Mouse (Mus musculus): Measurements from ENCODE around the gene Rsph1.

DNA sequence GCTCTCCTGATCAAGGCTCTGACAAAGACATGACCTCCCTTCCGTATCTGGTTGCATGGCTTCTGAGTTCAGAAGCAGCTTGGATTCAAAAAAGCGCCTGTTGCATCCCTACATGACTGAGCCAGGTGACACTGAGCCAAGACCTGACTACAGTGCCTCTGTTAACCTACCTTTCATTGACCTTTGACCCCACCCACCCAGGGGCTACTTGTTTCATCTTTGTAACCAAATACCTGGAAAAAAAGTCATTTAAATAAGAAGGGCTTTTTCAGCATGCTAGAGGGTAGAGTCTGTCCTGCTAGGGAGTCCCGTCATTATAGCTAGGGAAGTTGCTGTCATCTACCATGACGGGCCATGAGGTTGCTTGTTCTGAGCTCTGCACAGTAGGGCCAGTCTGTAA, 26.2 kb upstream of the Rsph1 start:
- no peak for TF ChIP-seq CTCF (IDR thresholded peaks at IDR 0.05; ENCODE audit: control insufficient read depth, insufficient read depth, low read length)
- TF ChIP-seq POLR2A (IDR thresholded peaks at IDR 0.05; ENCODE audit: borderline replicate concordance, control insufficient read depth, low read depth, low read length): no peak
